Mouse (Mus musculus): ENCODE measurements around the gene Mbd3.

DNA sequence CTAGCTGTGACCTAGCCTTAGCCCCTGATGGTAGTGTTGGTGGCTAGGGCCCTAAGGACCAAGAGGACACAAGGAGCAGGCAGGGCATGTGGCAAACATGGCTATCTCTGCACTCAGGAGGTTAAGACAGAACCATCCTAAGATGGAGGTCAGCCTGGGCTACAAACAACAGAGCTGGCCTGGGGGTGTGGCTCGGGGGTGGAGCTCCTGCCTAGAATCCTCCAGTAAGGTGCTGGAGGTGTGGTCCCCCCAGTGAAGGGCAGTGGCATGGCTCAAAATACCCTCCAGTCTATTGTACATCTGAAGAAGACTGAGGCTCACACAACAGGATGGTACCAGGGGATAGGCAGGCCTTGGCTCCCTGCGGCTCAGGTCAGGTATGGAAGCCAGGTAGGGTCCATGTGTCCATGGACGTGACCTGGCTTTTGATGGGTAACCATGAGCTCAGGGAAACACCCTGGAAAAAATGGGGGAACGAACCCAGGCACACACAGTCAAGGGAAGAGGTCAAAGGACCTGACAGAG, 15.2 kb downstream of the Mbd3 start:
- TF ChIP-seq POLR2A (IDR thresholded peaks at IDR 0.05; ENCODE audit: extremely low read depth, insufficient read depth, low read length) (no peak), CTCF (IDR thresholded peaks at IDR 0.05; ENCODE audit: low read depth, low read length) (no peak)

All from liver, adult 2 months (tissue).